Mouse (Mus musculus) cerebellum, adult 11 months (tissue): ENCODE measurements around the gene Cdkn1b.

Experiments
- DNase-seq: peaks from one replicate; pipeline ENCODE4 v3.0.0; 2022

Gene Cdkn1b

GRCm38 (mm10) chr6:134903891-134904884 lies 16.0 kb upstream of the Cdkn1b start:
- DNase-seq = no peak

- no peak for DNase-seq
Observed at GRCm38 (mm10) chr6:134905811-134906210, 14.4 kb upstream of the Cdkn1b start.

GRCm38 (mm10) chr6:134914523-134914922 lies 5.7 kb upstream of the Cdkn1b start:
- DNase-seq = no peak

GRCm38 (mm10) chr6:134916641-134917040 lies 3.6 kb upstream of the Cdkn1b start:
- DNase-seq = no peak

- no peak for DNase-seq
Observed at GRCm38 (mm10) chr6:134917087-134917486, 3.1 kb upstream of the Cdkn1b start.

GRCm38 (mm10) chr6:134918769-134919168 lies 1.4 kb upstream of the Cdkn1b start:
- no peak for DNase-seq

GRCm38 (mm10) chr6:134919511-134920189 lies 551 bp upstream of the Cdkn1b start:
- DNase-seq = no peak

GRCm38 (mm10) chr6:134921014-134921694 lies 953 bp downstream of the Cdkn1b start:
- DNase-seq = peak; percentile 77

- no peak for DNase-seq
Observed at GRCm38 (mm10) chr6:134921695-134922510, 1.7 kb downstream of the Cdkn1b start.

GRCm38 (mm10) chr6:134922511-134923195 lies 2.5 kb downstream of the Cdkn1b start:
- DNase-seq = no peak

GRCm38 (mm10) chr6:134923670-134924069 lies 3.5 kb downstream of the Cdkn1b start:
- no peak for DNase-seq

- no peak for DNase-seq
Observed at GRCm38 (mm10) chr6:134924262-134924661, 4.1 kb downstream of the Cdkn1b start.

- no peak for DNase-seq
Observed at GRCm38 (mm10) chr6:134925673-134926337, 5.6 kb downstream of the Cdkn1b start.

GRCm38 (mm10) chr6:134926338-134926705 lies 6.1 kb downstream of the Cdkn1b start:
- no peak for DNase-seq

GRCm38 (mm10) chr6:134926803-134927594 lies 6.8 kb downstream of the Cdkn1b start:
- DNase-seq = peak; percentile 37

- DNase-seq = no peak
Observed at GRCm38 (mm10) chr6:134927595-134928095, 7.4 kb downstream of the Cdkn1b start.

- peak; percentile 67 for DNase-seq
Observed at GRCm38 (mm10) chr6:134928096-134928888, 8.1 kb downstream of the Cdkn1b start.

GRCm38 (mm10) chr6:134928889-134929310 lies 8.7 kb downstream of the Cdkn1b start:
- DNase-seq = peak; percentile 44

- DNase-seq = no peak
Observed at GRCm38 (mm10) chr6:134929926-134930325, 9.7 kb downstream of the Cdkn1b start.
